ENCODE assay signal across 10 mouse cellular contexts in the genomic region with DNA sequence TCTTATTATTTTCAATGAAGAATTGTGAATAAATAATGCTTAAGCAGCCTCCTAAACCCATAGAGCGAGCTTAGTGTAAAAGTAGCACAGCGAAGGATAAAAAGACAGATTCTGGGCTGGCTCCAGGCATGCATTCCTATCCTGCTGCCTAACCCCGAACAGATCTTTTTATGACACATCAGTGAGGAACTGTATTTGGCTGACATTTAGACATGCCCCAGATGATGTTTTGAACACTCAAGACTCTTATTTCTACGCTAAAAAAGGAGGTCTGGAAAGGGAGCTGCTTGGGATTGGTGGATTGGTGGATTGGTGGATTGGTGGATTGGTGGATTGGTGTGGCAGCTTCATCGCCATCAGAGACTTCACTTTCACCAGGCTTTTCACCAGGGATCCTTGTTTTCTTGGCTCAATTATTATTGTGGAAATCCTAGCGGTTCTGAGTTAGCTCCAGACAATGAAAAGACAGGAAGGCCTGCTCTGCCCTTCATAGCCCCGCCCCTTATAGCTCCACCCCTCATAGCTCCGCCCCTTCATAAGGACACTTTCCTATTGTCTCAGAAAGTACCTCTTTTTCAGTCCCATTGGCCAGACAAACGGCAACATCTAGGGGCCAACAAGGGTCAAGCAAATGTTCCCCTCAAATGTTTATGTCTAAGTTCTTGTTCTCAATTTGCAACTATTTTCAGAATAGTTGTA. TPM values are rescaled to one million over a fixed set of nuclear protein-coding genes. Genes with fewer than 3 reads are reported as not detected.
DNase-seq lines count a peak whose midpoint lies in the region; ATAC-seq lines count a peak whose summit lies in the region.
"Had no signal": no experiment of that assay in that cellular context is flagged by ENCODE, and none has a peak within 500 bp of the region (broad histone marks: within the 10 kb centered on the region; RNA-seq: fewer than 3 reads in every experiment).

No protein-coding gene starts in this region.

- no peaks in the 10 kb centered on the region for H3K4me1 ChIP-seq in hindbrain, embryonic 13.5 days (replicated peaks)

- no peak overlapping the region for H3K9ac ChIP-seq in hindbrain, embryonic 13.5 days

- intact Hi-C loops in gastrocnemius, postnatal 36 days (cut with DNase I), result no loop called here
- intact Hi-C loops in heart, postnatal 10 days (cut with DNase I), result no loop called here

- H3K9me3 ChIP-seq in hindbrain, embryonic 13.5 days, result no peaks in the 10 kb centered on the region

- H3K4me2 ChIP-seq in hindbrain, embryonic 13.5 days, result no peak overlapping the region

- H3K27ac ChIP-seq in hindbrain, embryonic 13.5 days, result no peak overlapping the region

- WGBS in hindbrain, embryonic 13.5 days, result 87% methylated on average over 9 of the region's 9 CpGs

- H3K27me3 ChIP-seq in hindbrain, embryonic 13.5 days, result no peaks in the 10 kb centered on the region

- no peak for ATAC-seq in hindbrain, embryonic 13.5 days (ENCODE audit: low FRiP score)
- ATAC-seq: CD4-positive, CD25-positive, alpha-beta regulatory T cell, adult 4 months had no signal

- peak; percentile 62 for DNase-seq in gastrocnemius, adult 18-20 months (ENCODE audit: low spot score)
- DNase-seq in gastrocnemius, postnatal 36 days, result no peak
- peak; percentile 20 for DNase-seq in adipocyte (ENCODE audit: low spot score)
- peak; percentile 68 to 75 for DNase-seq in heart, postnatal 10 days
- peak; percentile 72 for DNase-seq in lung, postnatal 10 days
- no peak for DNase-seq in right cerebral cortex, adult 2 months (ENCODE audit: low spot score in 2 of 2)
- DNase-seq in right cerebral cortex, adult 18-20 months, result no peak
- DNase-seq: layer of hippocampus, adult 9-11 months had no signal

- no peaks in the 10 kb centered on the region for H3K36me3 ChIP-seq in hindbrain, embryonic 13.5 days

- no peak overlapping the region for H3K4me3 ChIP-seq in hindbrain, embryonic 13.5 days

RNA-seq across cellular contexts. Expression of gene Plxnc1, which starts 59.6 kb away (rescaled TPM):
- under 1 TPM; 0.43 to 0.85 TPM for total RNA-seq in gastrocnemius, adult 18-20 months (2021)
- under 1 TPM; 0.56 to 0.62 TPM for total RNA-seq in gastrocnemius, postnatal 36 days (2021)
- total RNA-seq in heart, postnatal 10 days (2021), result 1 to 10 TPM; 5.2 to 5.6 TPM
- 6.8 and 7.3 TPM in 2 replicates for polyA plus RNA-seq in hindbrain, embryonic 13.5 days (2015; fragmentation: Nextera tagmentation; extraction: Ambion mirVana)

Comparison
In these comparisons a context has a peak if more than half of its experiments do, and no peak if none do; other contexts are left out.
1. DNase-seq: peak in gastrocnemius, adult 18-20 months (single experiment), adipocyte (single experiment), heart, postnatal 10 days (2 of 2) and lung, postnatal 10 days (single experiment); none in gastrocnemius, postnatal 36 days (0 of 2), right cerebral cortex, adult 2 months (0 of 2) and right cerebral cortex, adult 18-20 months (single experiment).